Mouse (Mus musculus): Measurements from ENCODE around the gene Slco3a1. TPM values are rescaled to one million over a fixed set of nuclear protein-coding genes. Genes with fewer than 3 reads are reported as not detected.

Gene Slco3a1
- polyA plus RNA-seq, 1 experiment from 2014 or later: 5.6 TPM

DNA sequence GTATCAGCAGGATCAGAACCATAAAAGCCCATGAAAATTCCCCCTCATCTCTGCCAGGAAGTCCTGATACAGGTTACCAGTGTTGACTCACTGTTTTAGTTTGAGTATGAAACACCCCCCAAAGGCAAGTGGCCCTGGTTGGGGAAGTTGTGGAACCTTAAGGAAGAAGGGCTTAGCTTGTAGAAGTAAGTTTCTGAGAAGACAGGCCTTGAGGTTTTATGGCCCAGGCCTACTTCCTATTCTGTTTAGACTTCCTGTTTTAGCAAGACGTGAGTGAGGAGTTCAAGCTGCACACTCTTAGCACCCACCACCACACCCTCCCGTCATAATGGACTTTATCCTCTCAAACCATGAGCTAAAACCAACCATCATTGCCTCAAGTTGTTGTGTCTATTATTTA is 57.4 kb downstream of the Slco3a1 start:
- Histone ChIP-seq H3K4me3 (no peak overlapping the region), H3K27me3 (ENCODE audit: low read depth, poor library complexity, severe bottlenecking) (no peaks in the 10 kb centered on the region), H3K4me1 (no peaks in the 10 kb centered on the region), H3K36me3 (no peaks in the 10 kb centered on the region), H3K27ac (no peak overlapping the region), H3K9me3 (replicated peaks) (no peaks in the 10 kb centered on the region)
- no peak for DNase-seq (ENCODE audit: low spot score)
- WGBS: 78% methylated on average over 2 of the region's 2 CpGs

DNA sequence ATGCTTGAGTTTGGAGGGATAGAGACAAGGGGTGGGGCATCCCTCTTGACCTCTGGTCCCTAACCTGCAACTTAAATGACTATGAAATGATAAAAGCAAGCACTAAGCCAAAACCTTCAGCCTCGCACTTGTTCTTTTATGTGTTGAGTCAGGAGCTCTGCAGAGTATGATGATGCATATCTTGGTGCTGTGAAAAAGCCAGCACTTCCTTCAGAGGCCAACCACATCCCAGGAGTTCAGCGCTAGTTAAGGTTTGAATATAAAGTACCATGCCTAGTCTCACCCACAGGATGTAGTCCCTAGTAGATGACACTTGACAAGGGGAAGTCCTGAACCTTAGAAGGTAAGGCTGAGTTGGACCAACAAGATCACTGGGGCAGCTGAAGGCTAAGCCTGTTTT is 59.1 kb downstream of the Slco3a1 start:
- H3K9me3 ChIP-seq (replicated peaks): no peaks in the 10 kb centered on the region
- WGBS: 97% methylated on average over 2 of the region's 2 CpGs
- no peak for DNase-seq (ENCODE audit: low spot score)
- no peak overlapping the region for H3K4me3 ChIP-seq
- no peaks in the 10 kb centered on the region for H3K36me3 ChIP-seq
- no peaks in the 10 kb centered on the region for H3K27me3 ChIP-seq (ENCODE audit: low read depth, poor library complexity, severe bottlenecking)
- H3K4me1 ChIP-seq: 0 out of 2 replicates have a peak, but pooled peaks cover 3% of the 10 kb centered on the region
- H3K27ac ChIP-seq: no peak overlapping the region

DNA sequence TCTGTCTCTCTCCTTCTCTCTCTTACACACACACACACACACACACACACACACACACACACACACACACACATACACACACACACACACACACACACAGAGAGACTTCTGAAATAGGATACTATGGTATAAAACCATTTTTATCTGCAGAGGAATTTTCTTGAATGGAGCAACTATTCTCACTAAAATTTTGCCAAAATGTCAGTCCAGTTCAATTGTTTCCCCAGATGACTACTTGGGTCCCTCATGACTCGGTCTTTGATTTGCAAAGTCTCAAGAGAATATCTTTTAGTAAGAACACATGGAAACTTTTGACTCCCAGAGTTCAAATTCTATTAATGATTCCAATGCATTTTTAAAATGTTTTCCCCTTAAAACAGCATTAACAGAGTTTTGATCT is 60.8 kb downstream of the Slco3a1 start:
- Histone ChIP-seq H3K36me3 (no peaks in the 10 kb centered on the region), H3K27ac (no peak overlapping the region), H3K27me3 (ENCODE audit: low read depth, poor library complexity, severe bottlenecking) (no peaks in the 10 kb centered on the region), H3K4me1 (peaks cover 6% of the 10 kb centered on the region; the same call in 1 of the 2 replicates), H3K9me3 (replicated peaks) (no peaks in the 10 kb centered on the region), H3K4me3 (no peak overlapping the region)
- WGBS: 88% methylated on average over 1 of the region's 1 CpGs
- DNase-seq (ENCODE audit: low spot score): no peak

DNA sequence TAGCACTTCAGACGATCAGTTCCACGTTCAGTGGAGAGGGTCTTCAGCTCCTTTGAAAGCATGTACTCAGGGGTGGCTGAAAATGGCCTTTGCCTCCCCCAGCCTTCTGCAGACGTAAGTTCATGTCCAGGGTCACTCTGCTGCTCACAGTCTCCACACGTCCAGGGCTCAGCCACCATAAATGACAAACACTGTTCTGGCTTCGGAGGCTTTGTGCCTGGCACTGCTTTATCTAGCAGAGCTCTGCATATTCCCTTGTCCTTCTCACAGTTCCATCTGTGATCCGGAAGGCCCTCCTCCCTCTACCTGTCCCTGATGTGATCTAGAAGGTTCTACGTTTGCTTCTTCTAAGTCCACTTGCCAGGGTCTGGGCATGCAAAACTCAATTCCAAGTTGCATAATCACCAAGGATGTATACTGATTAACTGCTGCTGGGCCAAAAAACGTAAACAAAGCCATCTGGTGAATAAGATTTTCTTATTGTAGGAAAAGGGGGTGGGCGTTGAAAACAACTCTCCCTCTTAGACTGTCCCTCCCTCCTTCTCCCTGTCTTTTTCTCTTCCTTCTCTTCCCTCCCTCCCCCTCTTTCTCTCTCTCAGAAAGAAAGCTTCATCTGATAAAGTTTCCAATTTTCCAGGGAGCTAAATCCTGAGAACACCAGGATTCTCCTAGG is 62.8 kb downstream of the Slco3a1 start:
- Histone ChIP-seq H3K27ac (no peak overlapping the region), H3K27me3 (ENCODE audit: low read depth, poor library complexity, severe bottlenecking) (no peaks in the 10 kb centered on the region), H3K9me3 (replicated peaks) (no peaks in the 10 kb centered on the region), H3K4me3 (no peak overlapping the region), H3K4me1 (peaks cover 18% of the 10 kb centered on the region), H3K36me3 (no peaks in the 10 kb centered on the region)
- 79% methylated on average over 9 of the region's 9 CpGs for WGBS
- DNase-seq (ENCODE audit: low spot score): no peak

GRCm38 (mm10) chr7:74488141-74488540 is 66.4 kb downstream of the Slco3a1 start:
- 86% methylated on average over 3 of the region's 3 CpGs for WGBS

DNA sequence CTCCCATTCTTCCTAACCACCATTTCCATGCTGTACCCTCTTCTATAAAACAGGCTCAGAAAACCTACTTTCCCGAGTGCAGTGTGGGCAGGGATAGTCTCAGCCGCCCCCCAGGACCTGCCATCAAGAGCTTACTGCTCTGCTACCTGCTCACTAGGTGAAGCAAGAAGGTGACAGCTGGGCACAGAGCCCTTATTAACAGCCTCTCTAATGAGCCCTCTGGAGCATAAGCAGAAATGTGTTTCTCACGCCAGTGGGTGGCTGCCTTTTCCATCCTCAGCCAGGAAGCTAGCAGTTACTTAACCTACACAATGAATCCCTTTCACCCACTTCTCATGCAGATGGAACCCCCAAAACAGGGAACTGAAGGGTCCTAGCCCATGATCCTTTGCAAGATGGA is 66.9 kb downstream of the Slco3a1 start:
- 85% methylated on average over 3 of the region's 3 CpGs for WGBS
- no peak for DNase-seq (ENCODE audit: low spot score)
- H3K4me1 ChIP-seq: peaks cover 35% of the 10 kb centered on the region

More at GRCm38 (mm10) chr7:74488141-74488540, 66.4 kb downstream of the Slco3a1 start:
- no peaks in the 10 kb centered on the region for H3K9me3 ChIP-seq (replicated peaks)
- H3K4me1 ChIP-seq: peaks cover 30% of the 10 kb centered on the region
- no peak overlapping the region for H3K4me3 ChIP-seq
- no peak overlapping the region for H3K27ac ChIP-seq
- no peak for DNase-seq (ENCODE audit: low spot score)
- H3K36me3 ChIP-seq: no peaks in the 10 kb centered on the region
- no peaks in the 10 kb centered on the region for H3K27me3 ChIP-seq (ENCODE audit: low read depth, poor library complexity, severe bottlenecking)

DNA sequence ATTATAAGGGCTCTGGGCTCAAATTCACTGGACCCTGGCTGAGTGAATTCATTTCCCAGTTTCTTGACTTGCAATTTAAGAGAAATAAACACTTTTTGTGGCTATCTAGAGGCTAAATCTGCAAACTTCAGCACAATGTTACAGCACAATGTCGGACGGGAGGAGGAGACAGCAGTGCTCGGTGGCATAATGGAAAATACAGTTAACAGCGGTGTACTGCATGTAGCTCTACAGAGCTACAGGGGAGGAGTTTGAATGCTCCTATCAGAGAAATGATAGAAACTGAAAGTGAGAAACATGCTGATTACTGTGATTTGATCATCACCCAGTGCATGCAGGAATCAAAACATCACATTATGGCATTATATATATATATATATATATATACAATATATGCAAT is 68.5 kb downstream of the Slco3a1 start:
- H3K9me3 ChIP-seq (replicated peaks): no peaks in the 10 kb centered on the region
- H3K27ac ChIP-seq: no peak overlapping the region
- DNase-seq (ENCODE audit: low spot score): no peak
- H3K4me3 ChIP-seq: no peak overlapping the region
- 91% methylated on average over 4 of the region's 4 CpGs for WGBS
- peaks cover 40% of the 10 kb centered on the region for H3K4me1 ChIP-seq
- no peaks in the 10 kb centered on the region for H3K27me3 ChIP-seq (ENCODE audit: low read depth, poor library complexity, severe bottlenecking)
- no peaks in the 10 kb centered on the region for H3K36me3 ChIP-seq

More for the DNA sequence above, 66.9 kb downstream of the Slco3a1 start:
- no peak overlapping the region for H3K4me3 ChIP-seq
- H3K27ac ChIP-seq: no peak overlapping the region
- no peaks in the 10 kb centered on the region for H3K9me3 ChIP-seq (replicated peaks)
- H3K27me3 ChIP-seq (ENCODE audit: low read depth, poor library complexity, severe bottlenecking): no peaks in the 10 kb centered on the region
- no peaks in the 10 kb centered on the region for H3K36me3 ChIP-seq

DNA sequence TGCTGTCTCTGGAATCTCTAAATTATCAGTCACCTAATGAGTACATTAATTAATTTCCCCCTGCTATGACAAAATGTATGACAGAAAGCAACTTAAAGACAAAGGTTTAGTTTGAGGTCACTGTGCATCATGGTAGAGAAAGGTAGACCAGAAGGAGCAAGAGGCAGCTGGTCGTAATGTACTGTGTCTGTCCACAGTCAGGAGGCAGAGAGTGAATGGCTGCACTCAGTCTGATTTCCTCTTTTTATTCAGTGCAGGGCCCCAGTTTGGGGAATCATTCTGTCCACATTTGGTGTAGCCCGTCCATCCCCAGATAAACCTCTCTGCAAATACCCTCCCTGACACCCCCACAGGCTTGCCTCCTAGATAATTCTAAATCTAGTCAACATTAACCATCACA is 68.9 kb downstream of the Slco3a1 start:
- DNase-seq (ENCODE audit: low spot score): no peak
- WGBS: 90% methylated on average over 2 of the region's 2 CpGs

GRCm38 (mm10) chr7:74484024-74484385 is 70.6 kb downstream of the Slco3a1 start:
- Histone ChIP-seq H3K9me3 (replicated peaks) (no peaks in the 10 kb centered on the region), H3K27ac (no peak overlapping the region), H3K4me3 (no peak overlapping the region), H3K36me3 (no peaks in the 10 kb centered on the region), H3K27me3 (ENCODE audit: low read depth, poor library complexity, severe bottlenecking) (0 out of 2 replicates have a peak, but pooled peaks cover 4% of the 10 kb centered on the region), H3K4me1 (peaks cover 47% of the 10 kb centered on the region)
- DNase-seq (ENCODE audit: low spot score): no peak
- WGBS: 91% methylated on average over 2 of the region's 2 CpGs

More for the DNA sequence above, 68.9 kb downstream of the Slco3a1 start:
- Histone ChIP-seq H3K4me3 (no peak overlapping the region), H3K27me3 (ENCODE audit: low read depth, poor library complexity, severe bottlenecking) (no peaks in the 10 kb centered on the region), H3K36me3 (no peaks in the 10 kb centered on the region), H3K4me1 (peaks cover 44% of the 10 kb centered on the region), H3K27ac (no peak overlapping the region), H3K9me3 (replicated peaks) (no peaks in the 10 kb centered on the region)

GRCm38 (mm10) chr7:74483294-74484023 is 71.1 kb downstream of the Slco3a1 start:
- Histone ChIP-seq H3K27me3 (ENCODE audit: low read depth, poor library complexity, severe bottlenecking) (0 out of 2 replicates have a peak, but pooled peaks cover 5% of the 10 kb centered on the region), H3K4me1 (peaks cover 42% of the 10 kb centered on the region), H3K27ac (no peak overlapping the region), H3K9me3 (replicated peaks) (no peaks in the 10 kb centered on the region), H3K36me3 (no peaks in the 10 kb centered on the region), H3K4me3 (no peak overlapping the region)
- DNase-seq (ENCODE audit: low spot score): no peak
- WGBS: 27% methylated on average over 3 of the region's 3 CpGs

DNA sequence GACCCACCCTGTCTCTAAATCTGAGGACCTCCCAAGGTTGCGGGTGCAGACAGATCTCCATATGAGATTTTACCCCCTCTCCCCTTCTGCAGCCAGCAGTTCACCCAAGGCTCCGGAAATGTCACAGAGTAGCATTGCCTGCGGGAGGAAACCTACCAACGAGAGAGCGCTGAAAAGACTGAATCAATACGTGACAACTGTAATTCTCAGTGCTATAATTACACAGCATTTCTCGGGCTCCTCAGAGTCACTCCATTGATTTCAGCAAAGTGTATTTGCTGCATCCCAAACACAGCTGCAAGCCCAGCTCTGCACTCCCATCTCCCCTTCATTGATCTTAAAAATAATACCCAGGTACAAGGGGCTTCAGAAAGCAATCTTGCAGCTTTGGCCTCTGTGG is 82.8 kb downstream of the Slco3a1 start:
- DNase-seq (ENCODE audit: low spot score): no peak
- Histone ChIP-seq H3K27ac (no peak overlapping the region), H3K9me3 (replicated peaks) (no peaks in the 10 kb centered on the region), H3K27me3 (ENCODE audit: low read depth, poor library complexity, severe bottlenecking) (no peaks in the 10 kb centered on the region), H3K36me3 (no peaks in the 10 kb centered on the region), H3K4me1 (peaks cover 13% of the 10 kb centered on the region), H3K4me3 (no peak overlapping the region)
- WGBS: 86% methylated on average over 7 of the region's 7 CpGs

DNA sequence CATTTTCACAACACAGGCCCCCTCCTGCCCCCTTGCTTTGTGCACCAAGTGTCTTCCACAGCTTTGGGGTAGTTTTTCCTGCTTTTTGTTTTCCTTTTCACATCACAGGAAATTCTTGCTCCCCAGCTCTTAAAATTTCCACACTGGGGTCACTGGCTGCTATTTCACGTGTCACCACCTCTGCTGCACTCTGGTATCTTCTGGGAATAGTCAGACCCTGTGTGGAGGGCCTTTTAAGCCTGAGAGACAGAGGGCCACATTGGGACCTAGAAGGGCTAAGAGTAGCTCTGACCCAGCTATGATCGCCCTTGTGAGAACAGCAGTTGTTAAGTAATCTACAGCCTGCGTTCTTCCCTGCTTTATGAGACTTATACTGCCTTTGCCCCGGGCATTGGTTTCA is 87.7 kb downstream of the Slco3a1 start:
- DNase-seq (ENCODE audit: low spot score): no peak
- no peaks in the 10 kb centered on the region for H3K36me3 ChIP-seq

GRCm38 (mm10) chr7:74464638-74465037 is 89.9 kb downstream of the Slco3a1 start:
- no peaks in the 10 kb centered on the region for H3K27me3 ChIP-seq (ENCODE audit: low read depth, poor library complexity, severe bottlenecking)
- H3K9me3 ChIP-seq (replicated peaks): no peaks in the 10 kb centered on the region
- no peak overlapping the region for H3K27ac ChIP-seq
- no peak for DNase-seq (ENCODE audit: low spot score)
- no peak overlapping the region for H3K4me3 ChIP-seq
- no peaks in the 10 kb centered on the region for H3K36me3 ChIP-seq
- 80% methylated on average over 7 of the region's 7 CpGs for WGBS
- peaks cover 30% of the 10 kb centered on the region for H3K4me1 ChIP-seq

More for the DNA sequence above, 87.7 kb downstream of the Slco3a1 start:
- Histone ChIP-seq H3K27me3 (ENCODE audit: low read depth, poor library complexity, severe bottlenecking) (no peaks in the 10 kb centered on the region), H3K27ac (no peak overlapping the region), H3K4me3 (no peak overlapping the region), H3K9me3 (replicated peaks) (no peaks in the 10 kb centered on the region), H3K4me1 (peaks cover 19% of the 10 kb centered on the region)
- 80% methylated on average over 4 of the region's 4 CpGs for WGBS

All from limb, embryonic 10.5 days (tissue).